11 mouse cellular contexts compared by ENCODE assay signal in the genomic region with DNA sequence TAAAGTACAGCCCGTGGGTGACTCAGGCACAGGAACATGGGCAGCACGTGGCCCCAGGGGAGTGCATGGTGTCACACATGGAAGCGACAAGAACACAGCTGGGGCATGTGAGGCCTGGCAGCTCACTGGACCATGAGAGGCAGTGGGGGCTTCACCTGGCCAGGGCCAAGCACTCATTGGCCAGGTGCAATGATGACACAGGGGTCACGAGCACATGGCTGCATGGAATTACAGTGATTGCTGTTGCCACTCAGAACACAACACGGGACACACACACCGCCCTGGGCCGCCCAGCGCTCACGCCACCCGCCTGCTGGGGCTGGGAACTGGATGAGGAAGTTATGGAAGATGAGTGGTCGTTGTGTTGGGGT. TPM values are rescaled to one million over a fixed set of nuclear protein-coding genes. Genes with fewer than 3 reads are reported as not detected.
DNase-seq lines count a peak whose midpoint lies in the region; ATAC-seq and TF ChIP-seq lines count a peak whose summit lies in the region.
"Had no signal": no experiment of that assay in that cellular context is flagged by ENCODE, and none has a peak within 500 bp of the region (broad histone marks: within the 10 kb centered on the region; RNA-seq: fewer than 3 reads in every experiment).

No protein-coding gene starts in this region.

- intact Hi-C loops in heart, postnatal 25 days (cut with DNase I): no loop called here

- WGBS in heart, embryonic 12.5 days: 84% methylated on average over 11 of the region's 11 CpGs
- WGBS in limb, embryonic 12.5 days: 83% methylated on average over 11 of the region's 11 CpGs
- 93% methylated on average over 11 of the region's 11 CpGs for WGBS in limb, embryonic 10.5 days
- 75% methylated on average over 11 of the region's 11 CpGs for WGBS in liver, embryonic 15.5 days (ENCODE audit: insufficient replicate concordance)

- no peak for TF ChIP-seq POLR2A in ES-Bruce4 (IDR thresholded peaks at IDR 0.05; ENCODE audit: insufficient read depth, low read length)

- H3K4me3 ChIP-seq in heart, embryonic 12.5 days: no peak overlapping the region
- H3K4me3 ChIP-seq in limb, embryonic 12.5 days (replicated peaks): no peak overlapping the region
- H3K4me3 ChIP-seq in limb, embryonic 10.5 days: no peak overlapping the region
- peak overlapping the region; percentile 18 for H3K4me3 ChIP-seq in ES-Bruce4 (ENCODE audit: low read depth, low read length)
- no peak overlapping the region for H3K4me3 ChIP-seq in liver, embryonic 15.5 days (replicated peaks)
- H3K4me3 ChIP-seq: hindbrain, embryonic 15.5 days; stomach, embryonic 15.5 days had no signal

- no peak for TF ChIP-seq CTCF in ES-Bruce4 (IDR thresholded peaks at IDR 0.05; ENCODE audit: low read depth, low read length)

- no peaks in the 10 kb centered on the region for H3K9me3 ChIP-seq in heart, embryonic 12.5 days (replicated peaks)
- no peaks in the 10 kb centered on the region for H3K9me3 ChIP-seq in limb, embryonic 12.5 days
- H3K9me3 ChIP-seq in limb, embryonic 10.5 days (replicated peaks): no peaks in the 10 kb centered on the region
- no peaks in the 10 kb centered on the region for H3K9me3 ChIP-seq in ES-Bruce4 (replicated peaks; ENCODE audit: control insufficient read depth, insufficient read depth, low read length, poor library complexity, severe bottlenecking)
- H3K9me3 ChIP-seq in liver, embryonic 15.5 days (replicated peaks): no peaks in the 10 kb centered on the region
- H3K9me3 ChIP-seq: hindbrain, embryonic 15.5 days; stomach, embryonic 15.5 days had no signal

- no peak for TF ChIP-seq EP300 in ES-Bruce4 (IDR thresholded peaks at IDR 0.05; ENCODE audit: insufficient read depth, low read depth, low read length)

- no peak for ATAC-seq in heart, embryonic 12.5 days (ENCODE audit: insufficient number of reproducible peaks, low FRiP score)
- ATAC-seq in limb, embryonic 12.5 days (ENCODE audit: insufficient number of reproducible peaks, insufficient read depth, low FRiP score, low TSS enrichment, low read depth): 0 out of 2 replicates have a peak, but pooled peaks have one; percentile 18
- no peak for ATAC-seq in liver, embryonic 15.5 days (ENCODE audit: insufficient read depth)
- ATAC-seq: midbrain, embryonic 16.5 days had no signal

- H3K9ac ChIP-seq in heart, embryonic 12.5 days: no peak overlapping the region
- no peak overlapping the region for H3K9ac ChIP-seq in limb, embryonic 12.5 days (replicated peaks)
- no peak overlapping the region for H3K9ac ChIP-seq in ES-Bruce4 (ENCODE audit: low read depth, poor library complexity, severe bottlenecking)
- H3K9ac ChIP-seq in liver, embryonic 15.5 days: no peak overlapping the region
- H3K9ac ChIP-seq: hindbrain, embryonic 15.5 days; stomach, embryonic 15.5 days had no signal

- DNase-seq in heart, postnatal 25 days (ENCODE audit: low spot score): no peak
- no peak for DNase-seq in limb, embryonic 10.5 days (ENCODE audit: low spot score)
- DNase-seq in embryo, embryonic 9.5 days (ENCODE audit: extremely low spot score): no peak
- no peak for DNase-seq in gastrocnemius, postnatal 4 days (ENCODE audit: low spot score in 2 of 2)

- H3K27ac ChIP-seq in heart, embryonic 12.5 days (ENCODE audit: poor library complexity, severe bottlenecking): peak overlapping the region; percentile 56
- H3K27ac ChIP-seq in limb, embryonic 12.5 days: no peak overlapping the region
- H3K27ac ChIP-seq in limb, embryonic 10.5 days: no peak overlapping the region
- no peak overlapping the region for H3K27ac ChIP-seq in ES-Bruce4 (ENCODE audit: insufficient read depth, low read length)
- H3K27ac ChIP-seq in liver, embryonic 15.5 days (replicated peaks): peak overlapping the region; percentile 41; the same call in 1 of the 2 replicates
- H3K27ac ChIP-seq: hindbrain, embryonic 15.5 days; stomach, embryonic 15.5 days had no signal

- no peak overlapping the region for H3K4me2 ChIP-seq in heart, embryonic 12.5 days
- no peak overlapping the region for H3K4me2 ChIP-seq in limb, embryonic 12.5 days
- H3K4me2 ChIP-seq in liver, embryonic 15.5 days: no peak overlapping the region
- H3K4me2 ChIP-seq: hindbrain, embryonic 15.5 days; stomach, embryonic 15.5 days had no signal

- H3K27me3 ChIP-seq in heart, embryonic 12.5 days (replicated peaks): no peaks in the 10 kb centered on the region
- no peaks in the 10 kb centered on the region for H3K27me3 ChIP-seq in limb, embryonic 12.5 days
- H3K27me3 ChIP-seq in limb, embryonic 10.5 days (ENCODE audit: low read depth, poor library complexity, severe bottlenecking): no peaks in the 10 kb centered on the region
- no peaks in the 10 kb centered on the region for H3K27me3 ChIP-seq in ES-Bruce4 (ENCODE audit: control insufficient read depth, insufficient read depth, low read length, poor library complexity, severe bottlenecking)
- H3K27me3 ChIP-seq in liver, embryonic 15.5 days: no peaks in the 10 kb centered on the region
- H3K27me3 ChIP-seq: hindbrain, embryonic 15.5 days; stomach, embryonic 15.5 days had no signal

- peaks cover 56% of the 10 kb centered on the region for H3K36me3 ChIP-seq in heart, embryonic 12.5 days
- H3K36me3 ChIP-seq in limb, embryonic 12.5 days: peaks cover 51% of the 10 kb centered on the region
- H3K36me3 ChIP-seq in limb, embryonic 10.5 days: peaks cover 29% of the 10 kb centered on the region
- H3K36me3 ChIP-seq in ES-Bruce4 (ENCODE audit: control insufficient read depth, insufficient read depth, low read length, poor library complexity, severe bottlenecking): no peaks in the 10 kb centered on the region
- H3K36me3 ChIP-seq in liver, embryonic 15.5 days (replicated peaks): peaks cover 22% of the 10 kb centered on the region

- H3K4me1 ChIP-seq in heart, embryonic 12.5 days (replicated peaks): peaks cover 36% of the 10 kb centered on the region
- H3K4me1 ChIP-seq in limb, embryonic 12.5 days (replicated peaks): no peaks in the 10 kb centered on the region
- 0 out of 2 replicates have a peak, but pooled peaks cover 3% of the 10 kb centered on the region for H3K4me1 ChIP-seq in limb, embryonic 10.5 days
- no peaks in the 10 kb centered on the region for H3K4me1 ChIP-seq in ES-Bruce4 (ENCODE audit: control insufficient read depth, insufficient read depth, low read length)
- peaks cover 31% of the 10 kb centered on the region for H3K4me1 ChIP-seq in liver, embryonic 15.5 days (replicated peaks)
- H3K4me1 ChIP-seq: hindbrain, embryonic 15.5 days; stomach, embryonic 15.5 days had no signal

RNA-seq across cellular contexts. Expression of a gene that starts 56.5 kb away (rescaled TPM):
- 11.4 and 12.2 TPM in 2 replicates for polyA plus RNA-seq in heart, embryonic 12.5 days (2016; fragmentation: Nextera tagmentation; extraction: Ambion mirVana)
- 100 to 1,000 TPM in 1 of 2 experiments, 10 to 100 TPM in 1; 51.0 to 103 TPM for total RNA-seq in heart, postnatal 25 days (2021)
- 2.1 and 2.7 TPM in 2 replicates for polyA plus RNA-seq in limb, embryonic 12.5 days (2016; fragmentation: Nextera tagmentation; extraction: Ambion mirVana)
- polyA plus RNA-seq in limb, embryonic 10.5 days (2016; fragmentation: Nextera tagmentation; extraction: Ambion mirVana): 1.6 and 2.4 TPM in 2 replicates
- polyA plus RNA-seq in ES-Bruce4 (2011; ENCODE audit: insufficient read depth, insufficient read length, low read depth, missing spikeins): 1.8 and 2.2 TPM in 2 replicates
- polyA plus RNA-seq in liver, embryonic 15.5 days (2015; fragmentation: Nextera tagmentation; extraction: Ambion mirVana): 41.3 and 46.3 TPM in 2 replicates
- total RNA-seq in gastrocnemius, postnatal 4 days (2021): 10 to 100 TPM; 21.6 to 25.0 TPM

Comparison
In these comparisons a context has a peak if more than half of its experiments do, and no peak if none do; other contexts are left out.
1. H3K27ac ChIP-seq: peak in heart, embryonic 12.5 days (single experiment) and liver, embryonic 15.5 days (single experiment); none in limb, embryonic 12.5 days (single experiment), limb, embryonic 10.5 days (single experiment) and ES-Bruce4 (single experiment).